Mouse (Mus musculus) midbrain, postnatal 0 days (tissue): ENCODE results near the gene Grb14. TPM values are rescaled to one million over a fixed set of nuclear protein-coding genes. Genes with fewer than 3 reads are reported as not detected.

Experiments used
- ATAC-seq: fragments of 200-750 bp; cut with Nextera tagmentation; 2 replicates; pipeline ENCODE4 v1.8.0; 2017; ENCODE audit warnings: moderate number of reproducible peaks, mild to moderate bottlenecking, moderate TSS enrichment, moderate library complexity; ENCODE audit not compliant: low FRiP score
- DNase-seq: peaks from one replicate; pipeline ENCODE4 v3.0.0-alpha.2; 2015; ENCODE audit warnings: low spot score
- H3K27ac ChIP-seq: fragments of 300-500 bp; sonication (generic); 2 replicates; pipeline ENCODE4 v1.5.1; 2014; ENCODE audit warnings: low read depth, mild to moderate bottlenecking, low read length, mixed read lengths
- H3K27me3 ChIP-seq: fragments of 300-500 bp; sonication (generic); 2 replicates; pipeline ENCODE4 v1.6.1; 2014; ENCODE audit warnings: low read length, control low read depth, mixed read lengths; ENCODE audit not compliant: insufficient read depth
- H3K36me3 ChIP-seq: fragments of 300-500 bp; sonication (generic); 2 replicates; pipeline ENCODE4 v1.6.1; 2014; ENCODE audit warnings: low read length, control low read depth, mixed read lengths; ENCODE audit not compliant: insufficient read depth
- H3K4me1 ChIP-seq: fragments of 300-500 bp; sonication (generic); 2 replicates; pipeline ENCODE4 v1.6.1; 2014; ENCODE audit warnings: mild to moderate bottlenecking, control low read depth, antibody characterized with exemption, low read length, mixed read lengths; ENCODE audit not compliant: insufficient read depth
- H3K4me2 ChIP-seq: fragments of 300-500 bp; sonication (generic); 2 replicates; pipeline ENCODE4 v1.6.1; 2014; ENCODE audit warnings: low read depth, mild to moderate bottlenecking, low read length, mixed read lengths; ENCODE audit not compliant: poor library complexity, severe bottlenecking
- H3K4me3 ChIP-seq: fragments of 300-500 bp; sonication (generic); 2 replicates; pipeline ENCODE4 v1.5.1; 2014; ENCODE audit warnings: low read depth, mild to moderate bottlenecking, low read length, moderate library complexity
- H3K9ac ChIP-seq: fragments of 300-500 bp; sonication (generic); replicated peaks from 2 replicates; pipeline ENCODE4 v1.6.1; 2014; ENCODE audit warnings: mild to moderate bottlenecking, low read length, moderate library complexity, mixed read lengths; ENCODE audit not compliant: poor library complexity, severe bottlenecking
- H3K9me3 ChIP-seq: fragments of 300-500 bp; sonication (generic); 2 replicates; pipeline ENCODE4 v1.6.1; 2016; ENCODE audit warnings: low read length, control low read depth
- CTCF ChIP-seq: IDR thresholded peaks from 2 replicates; pipeline ENCODE4 v1.5.1; 2016; ENCODE audit warnings: antibody characterized with exemption, mild to moderate bottlenecking
- WGBS: fragments of 180-500 bp; shearing (Covaris S2); extraction: QIAGEN DNeasy Blood & Tissue Kit; methylation state at CpG from one replicate; pipeline ENCODE4 v1.1.7; 2014; 5-methylcytosine and 5-hydroxymethylcytosine counted together
- polyA plus RNA-seq: library from polyadenylated mRNA; unstranded; fragments of >200 nt; fragmentation: Nextera tagmentation; extraction: Ambion mirVana; gene quantifications from 2 replicates; pipeline ENCODE4 v1.2.1, GENCODE M21; 2015
- total RNA-seq: library from RNA; depleted of rRNA; stranded (reverse); fragments of >200 nt; gene quantifications from 2 replicates; pipeline ENCODE4 v1.2.3, GENCODE M21; 2014

Grb14 gene
- total and polyA plus RNA-seq, 2 experiments from 2014 or later = 24.7 to 35.5 TPM

GRCm38 (mm10) chr2:64961381-64961780, 63.4 kb downstream of the Grb14 start:
- no peaks in the 10 kb centered on the region for H3K36me3 ChIP-seq
- no peak for TF ChIP-seq CTCF
- no peaks in the 10 kb centered on the region for H3K9me3 ChIP-seq
- H3K27ac ChIP-seq = no peak overlapping the region
- no peak overlapping the region for H3K4me3 ChIP-seq
- 61% methylated on average over 3 of the region's 3 CpGs for WGBS
- no peak for ATAC-seq
- H3K9ac ChIP-seq = no peak overlapping the region
- no peaks in the 10 kb centered on the region for H3K27me3 ChIP-seq
- H3K4me2 ChIP-seq = no peak overlapping the region
- H3K4me1 ChIP-seq = no peaks in the 10 kb centered on the region
- no peak for DNase-seq

GRCm38 (mm10) chr2:64959657-64960056, 65.1 kb downstream of the Grb14 start:
- ATAC-seq (no peak), DNase-seq (no peak)
- Histone ChIP-seq H3K9me3 (no peaks in the 10 kb centered on the region), H3K4me1 (no peaks in the 10 kb centered on the region), H3K27me3 (no peaks in the 10 kb centered on the region), H3K36me3 (no peaks in the 10 kb centered on the region), H3K4me2 (no peak overlapping the region), H3K27ac (no peak overlapping the region), H3K4me3 (no peak overlapping the region), H3K9ac (no peak overlapping the region)
- no peak for TF ChIP-seq CTCF
- WGBS = 65% methylated on average over 4 of the region's 4 CpGs

GRCm38 (mm10) chr2:64955441-64955840, 69.3 kb downstream of the Grb14 start:
- Histone ChIP-seq H3K4me2 (no peak overlapping the region), H3K36me3 (no peaks in the 10 kb centered on the region), H3K27ac (no peak overlapping the region), H3K4me3 (no peak overlapping the region), H3K27me3 (no peaks in the 10 kb centered on the region), H3K4me1 (no peaks in the 10 kb centered on the region), H3K9ac (no peak overlapping the region), H3K9me3 (no peaks in the 10 kb centered on the region)
- DNase-seq (no peak), ATAC-seq (no peak)
- TF ChIP-seq CTCF = no peak
- 77% methylated on average over 1 of the region's 1 CpGs for WGBS

- H3K4me1 ChIP-seq = no peaks in the 10 kb centered on the region
- no peak overlapping the region for H3K4me3 ChIP-seq
- no peaks in the 10 kb centered on the region for H3K27me3 ChIP-seq
- WGBS = 42% methylated on average over 2 of the region's 2 CpGs
- no peak overlapping the region for H3K4me2 ChIP-seq
- peak; percentile 27; the same call in 1 of the 2 replicates for ATAC-seq
- H3K9ac ChIP-seq = no peak overlapping the region
- no peak for TF ChIP-seq CTCF
- H3K27ac ChIP-seq = no peak overlapping the region
- no peaks in the 10 kb centered on the region for H3K36me3 ChIP-seq
- H3K9me3 ChIP-seq = no peaks in the 10 kb centered on the region
- DNase-seq = no peak
Measured at GRCm38 (mm10) chr2:64949210-64949609, 75.6 kb downstream of the Grb14 start.

GRCm38 (mm10) chr2:64948418-64949169, 76.2 kb downstream of the Grb14 start:
- TF ChIP-seq CTCF = peak; percentile 85
- H3K36me3 ChIP-seq = no peaks in the 10 kb centered on the region
- H3K27me3 ChIP-seq = no peaks in the 10 kb centered on the region
- no peaks in the 10 kb centered on the region for H3K4me1 ChIP-seq
- H3K4me2 ChIP-seq = no peak overlapping the region
- no peaks in the 10 kb centered on the region for H3K9me3 ChIP-seq
- peak; percentile 68 for DNase-seq
- no peak overlapping the region for H3K9ac ChIP-seq
- H3K27ac ChIP-seq = no peak overlapping the region
- peak; percentile 80 for ATAC-seq
- no peak overlapping the region for H3K4me3 ChIP-seq
- 77% methylated on average over 12 of the region's 12 CpGs for WGBS

GRCm38 (mm10) chr2:64947484-64947883, 77.3 kb downstream of the Grb14 start:
- Histone ChIP-seq H3K4me2 (no peak overlapping the region), H3K27me3 (no peaks in the 10 kb centered on the region), H3K9me3 (no peaks in the 10 kb centered on the region), H3K4me3 (no peak overlapping the region), H3K4me1 (no peaks in the 10 kb centered on the region), H3K36me3 (no peaks in the 10 kb centered on the region), H3K9ac (no peak overlapping the region), H3K27ac (no peak overlapping the region)
- ATAC-seq (no peak), DNase-seq (no peak)
- 63% methylated on average over 3 of the region's 3 CpGs for WGBS
- TF ChIP-seq CTCF = no peak; the same call in 1 of the 2 replicates
